Mouse (Mus musculus): ENCODE data around the gene Nek2. TPM values are rescaled to one million over a fixed set of nuclear protein-coding genes. Genes with fewer than 3 reads are reported as not detected.

Nek2 gene
- polyA plus RNA-seq (2015; fragmentation: Nextera tagmentation; extraction: Ambion mirVana), result 44.5 and 45.1 TPM in 2 replicates

DNA sequence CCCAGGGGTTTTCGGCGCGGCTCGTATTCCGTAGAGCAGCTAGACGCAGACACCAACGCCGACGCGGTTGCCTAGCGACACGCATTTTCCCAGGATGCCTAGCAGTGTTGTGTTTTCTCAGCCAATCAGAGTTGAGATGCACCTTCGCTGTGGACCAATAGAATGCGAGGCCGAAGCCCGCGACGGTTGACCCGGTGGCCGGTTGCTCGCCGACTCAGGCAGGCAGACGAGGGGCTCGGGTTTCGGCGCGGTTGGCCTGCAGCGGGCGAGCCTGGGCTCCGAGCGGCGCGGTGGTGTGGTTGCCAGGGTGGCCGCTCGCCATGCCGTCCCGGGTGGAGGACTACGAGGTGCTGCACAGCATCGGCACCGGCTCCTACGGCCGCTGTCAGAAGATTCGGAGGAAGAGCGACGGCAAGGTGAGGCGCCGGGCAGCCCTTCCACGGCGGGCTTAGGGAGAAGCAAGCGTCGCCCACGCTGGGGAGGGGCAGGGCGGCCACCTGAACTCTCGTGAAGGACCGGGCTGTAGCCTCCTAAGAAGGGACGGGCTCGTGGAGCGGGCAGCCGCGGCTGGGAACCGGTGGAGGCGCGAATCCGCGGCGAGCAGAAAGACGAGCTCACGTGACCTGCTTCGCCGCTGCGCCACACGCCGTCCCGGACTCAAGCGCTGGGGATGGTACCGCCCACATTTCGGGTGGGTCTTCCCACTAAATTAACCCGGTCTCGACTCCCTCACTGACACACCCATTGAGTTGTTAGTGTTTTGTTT is at the start of gene Nek2:
Nek2 (plus strand) TSS at position 119 of the 766 bp plus-strand sequence.
- no peaks in the 10 kb centered on the region for H3K27me3 ChIP-seq
- no peaks in the 10 kb centered on the region for H3K9me3 ChIP-seq (replicated peaks)
- H3K27ac ChIP-seq, result peak within 1 kb of the TSS; percentile 91
- peak within 1 kb of the TSS; percentile 95 for H3K4me3 ChIP-seq (replicated peaks)
- peak; percentile 94 for ATAC-seq (replicated peaks; ENCODE audit: low FRiP score)
- WGBS, result under 1% methylated on average over 79 of the region's 79 CpGs
- peak within 1 kb of the TSS; percentile 78 for H3K9ac ChIP-seq
- H3K36me3 ChIP-seq, result peaks cover 34% of the 10 kb centered on the region
- H3K4me2 ChIP-seq, result peak within 1 kb of the TSS; percentile 81
- peaks cover 23% of the 10 kb centered on the region for H3K4me1 ChIP-seq

DNA sequence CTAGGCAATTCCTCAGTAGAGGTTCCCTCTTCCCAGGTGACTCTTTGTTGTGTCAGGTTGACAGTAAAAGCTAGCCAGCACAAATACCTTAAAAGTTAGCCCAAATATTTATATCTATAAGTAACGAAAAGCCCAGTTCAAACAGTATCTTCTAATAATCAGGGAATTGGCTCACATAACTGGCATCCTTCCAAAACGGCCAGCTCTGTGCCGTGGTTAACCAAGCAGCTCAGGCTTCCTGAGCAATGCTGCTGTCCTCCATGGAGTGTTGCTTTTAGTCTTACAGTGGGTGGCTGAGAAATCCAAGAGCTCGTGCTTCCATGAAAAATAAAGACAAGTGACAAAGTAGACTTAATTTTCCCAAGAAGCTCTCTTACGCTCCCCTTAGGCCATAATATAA is 47.1 kb upstream of the Nek2 start:
- Histone ChIP-seq H3K4me3 (replicated peaks) (no peak overlapping the region), H3K4me1 (no peaks in the 10 kb centered on the region), H3K36me3 (peaks cover 73% of the 10 kb centered on the region), H3K4me2 (no peak overlapping the region), H3K27me3 (no peaks in the 10 kb centered on the region), H3K27ac (no peak overlapping the region), H3K9ac (no peak overlapping the region), H3K9me3 (replicated peaks) (no peaks in the 10 kb centered on the region)
- no peak for ATAC-seq (replicated peaks; ENCODE audit: low FRiP score)
- 74% methylated on average over 5 of the region's 5 CpGs for WGBS

DNA sequence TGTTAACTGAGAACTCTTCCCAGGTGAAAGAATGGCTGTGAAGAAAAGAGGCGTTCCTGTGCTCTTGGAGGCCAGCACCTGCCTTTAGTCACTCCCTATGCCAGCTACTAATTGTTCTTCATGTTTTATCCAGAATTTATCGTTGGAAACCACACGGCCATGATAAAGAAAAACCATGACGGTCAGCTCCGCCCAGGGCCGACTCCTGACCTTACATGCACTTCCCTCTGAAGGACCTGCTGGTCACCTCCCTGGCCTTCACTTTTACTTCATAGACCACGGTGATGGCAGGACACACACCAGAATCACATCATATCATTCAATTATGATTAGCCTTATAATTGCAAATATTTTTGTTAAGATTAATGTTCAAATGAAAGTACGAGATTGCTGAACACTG is 46.1 kb upstream of the Nek2 start:
- H3K36me3 ChIP-seq, result peaks cover 82% of the 10 kb centered on the region

DNA sequence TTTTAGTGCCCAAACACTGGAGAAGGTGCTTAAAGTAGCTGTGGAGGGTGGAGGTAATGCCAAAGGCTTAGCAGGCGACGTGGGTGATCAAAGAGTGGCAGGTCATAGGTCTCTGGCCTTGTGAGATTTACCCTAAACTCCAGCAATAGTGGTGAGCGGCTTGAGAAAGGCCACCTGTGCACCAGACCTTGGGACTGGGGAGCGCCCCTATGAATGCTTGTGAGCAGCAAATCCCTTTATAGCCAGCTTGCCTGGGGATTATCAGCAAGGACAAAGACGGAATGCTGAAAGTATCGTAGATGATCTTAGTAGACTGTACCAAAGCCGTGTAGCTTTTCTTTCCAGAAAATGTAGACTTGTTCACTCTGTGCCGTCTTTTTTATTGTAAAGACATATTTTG is 43.7 kb upstream of the Nek2 start:
- Histone ChIP-seq H3K36me3 (peaks cover 71% of the 10 kb centered on the region), H3K27me3 (no peaks in the 10 kb centered on the region), H3K4me3 (replicated peaks) (no peak overlapping the region), H3K27ac (no peak overlapping the region), H3K9me3 (replicated peaks) (no peaks in the 10 kb centered on the region), H3K4me2 (no peak overlapping the region), H3K9ac (no peak overlapping the region), H3K4me1 (no peaks in the 10 kb centered on the region)
- no peak for ATAC-seq (replicated peaks; ENCODE audit: low FRiP score)
- 68% methylated on average over 8 of the region's 8 CpGs for WGBS

More for the DNA sequence above, 46.1 kb upstream of the Nek2 start:
- no peak overlapping the region for H3K4me3 ChIP-seq (replicated peaks)
- no peak overlapping the region for H3K9ac ChIP-seq
- no peaks in the 10 kb centered on the region for H3K27me3 ChIP-seq
- WGBS, result 88% methylated on average over 8 of the region's 8 CpGs
- no peak overlapping the region for H3K27ac ChIP-seq
- no peak overlapping the region for H3K4me2 ChIP-seq
- no peaks in the 10 kb centered on the region for H3K4me1 ChIP-seq
- ATAC-seq (replicated peaks; ENCODE audit: low FRiP score), result no peak
- H3K9me3 ChIP-seq (replicated peaks), result no peaks in the 10 kb centered on the region

DNA sequence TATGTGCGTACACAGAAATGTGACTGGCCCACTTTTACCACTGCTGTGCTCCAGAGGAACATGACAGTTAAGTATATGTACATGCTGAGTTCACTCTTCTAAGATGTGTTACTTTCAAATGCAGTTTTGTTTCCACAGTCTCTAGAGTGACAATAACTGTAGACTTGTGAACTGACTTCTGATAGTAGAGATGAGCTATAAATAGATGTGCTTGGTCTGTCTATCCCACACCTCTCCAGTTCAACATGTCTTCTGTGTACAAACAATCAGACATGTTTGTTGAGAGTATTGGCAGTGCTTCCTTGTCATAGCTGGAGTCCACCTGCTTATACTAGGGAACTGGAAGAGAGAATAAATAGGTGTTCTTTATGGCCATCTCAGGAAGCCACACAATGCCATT is 40.8 kb upstream of the Nek2 start:
- no peaks in the 10 kb centered on the region for H3K9me3 ChIP-seq (replicated peaks)
- 93% methylated on average over 1 of the region's 1 CpGs for WGBS
- H3K27me3 ChIP-seq, result no peaks in the 10 kb centered on the region
- ATAC-seq (replicated peaks; ENCODE audit: low FRiP score), result no peak
- H3K4me2 ChIP-seq, result no peak overlapping the region
- H3K27ac ChIP-seq, result no peak overlapping the region
- H3K4me3 ChIP-seq (replicated peaks), result no peak overlapping the region
- no peaks in the 10 kb centered on the region for H3K4me1 ChIP-seq
- H3K36me3 ChIP-seq, result peaks cover 50% of the 10 kb centered on the region
- H3K9ac ChIP-seq, result no peak overlapping the region

DNA sequence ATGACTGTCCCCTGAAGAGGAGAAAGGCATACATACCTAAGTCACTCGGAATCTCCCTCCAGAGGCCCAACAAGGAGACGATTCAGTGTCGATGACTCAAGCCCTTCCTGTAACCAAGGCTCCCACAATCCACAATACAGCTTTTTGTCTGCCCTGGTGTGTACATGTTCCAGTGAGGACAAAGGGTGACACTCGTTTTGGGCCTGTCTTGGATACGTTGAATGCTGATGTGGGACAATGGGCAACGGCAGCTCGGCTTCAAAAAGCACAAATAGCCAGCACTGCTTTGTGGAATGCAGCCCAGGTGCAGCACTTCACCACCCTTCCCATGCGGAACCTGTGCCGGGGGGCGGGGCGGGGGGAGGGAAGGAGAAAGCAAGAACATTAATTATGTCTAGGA is 36.1 kb upstream of the Nek2 start:
- no peak overlapping the region for H3K27ac ChIP-seq
- no peaks in the 10 kb centered on the region for H3K27me3 ChIP-seq
- H3K4me2 ChIP-seq, result no peak overlapping the region
- peaks cover 7% of the 10 kb centered on the region; the same call in 1 of the 2 replicates for H3K36me3 ChIP-seq
- no peaks in the 10 kb centered on the region for H3K4me1 ChIP-seq
- no peak overlapping the region for H3K4me3 ChIP-seq (replicated peaks)
- no peak for ATAC-seq (replicated peaks; ENCODE audit: low FRiP score)
- WGBS, result 70% methylated on average over 11 of the region's 11 CpGs
- no peak overlapping the region for H3K9ac ChIP-seq
- peaks cover 6% of the 10 kb centered on the region for H3K9me3 ChIP-seq (replicated peaks)

DNA sequence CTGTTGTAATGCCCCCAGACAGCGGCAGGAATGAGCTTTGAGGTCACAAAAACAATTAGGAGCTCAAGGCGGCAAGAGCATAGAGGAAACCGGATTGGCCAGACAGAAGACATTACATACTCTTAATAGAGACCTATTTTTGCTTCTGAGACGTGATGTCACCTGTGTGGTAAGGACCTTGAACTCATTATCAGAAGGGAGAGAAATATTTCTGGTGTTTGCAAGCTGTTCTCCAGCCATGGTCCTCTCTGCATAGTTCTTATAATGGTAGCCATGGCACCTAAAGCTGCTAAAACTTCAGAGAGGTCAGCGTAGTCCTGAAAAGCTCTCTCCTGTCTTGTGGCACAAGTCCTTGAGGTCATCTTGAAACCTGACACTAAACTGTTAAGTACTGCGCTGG is 35.0 kb upstream of the Nek2 start:
- Histone ChIP-seq H3K4me3 (replicated peaks) (no peak overlapping the region), H3K27ac (no peak overlapping the region), H3K9ac (no peak overlapping the region), H3K27me3 (no peaks in the 10 kb centered on the region), H3K9me3 (replicated peaks) (peaks cover 6% of the 10 kb centered on the region), H3K4me1 (no peaks in the 10 kb centered on the region), H3K36me3 (peaks cover 3% of the 10 kb centered on the region; the same call in 1 of the 2 replicates), H3K4me2 (no peak overlapping the region)
- ATAC-seq (replicated peaks; ENCODE audit: low FRiP score), result no peak
- WGBS, result 53% methylated on average over 6 of the region's 6 CpGs

DNA sequence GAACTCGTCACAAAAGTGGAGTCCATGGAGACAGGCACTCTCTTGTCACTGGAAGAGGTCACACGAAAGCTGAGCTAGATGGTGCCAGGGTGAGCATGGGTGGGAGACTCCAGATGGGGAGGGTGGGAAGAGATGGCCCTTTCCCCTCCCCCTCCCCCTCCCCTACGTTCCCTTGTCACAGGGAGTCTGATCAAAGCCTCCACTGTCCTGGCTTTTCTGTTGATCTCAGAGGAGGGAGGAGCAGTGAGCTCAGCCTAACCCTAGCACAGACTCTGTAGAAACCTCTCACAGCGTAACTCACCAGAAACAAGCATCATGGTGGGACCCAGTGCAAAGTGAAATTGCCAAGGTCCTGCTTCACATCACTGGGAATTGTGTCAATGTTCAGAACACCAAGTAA is 33.9 kb upstream of the Nek2 start:
- Histone ChIP-seq H3K4me3 (replicated peaks) (no peak overlapping the region), H3K9me3 (replicated peaks) (peaks cover 6% of the 10 kb centered on the region), H3K27ac (no peak overlapping the region), H3K4me2 (no peak overlapping the region), H3K27me3 (no peaks in the 10 kb centered on the region), H3K9ac (no peak overlapping the region), H3K36me3 (no peaks in the 10 kb centered on the region; the same call in 1 of the 2 replicates), H3K4me1 (no peaks in the 10 kb centered on the region)
- 0 out of 2 replicates have a peak, but pooled peaks have one; percentile 58 for ATAC-seq (replicated peaks; ENCODE audit: low FRiP score)
- 33% methylated on average over 4 of the region's 4 CpGs for WGBS

DNA sequence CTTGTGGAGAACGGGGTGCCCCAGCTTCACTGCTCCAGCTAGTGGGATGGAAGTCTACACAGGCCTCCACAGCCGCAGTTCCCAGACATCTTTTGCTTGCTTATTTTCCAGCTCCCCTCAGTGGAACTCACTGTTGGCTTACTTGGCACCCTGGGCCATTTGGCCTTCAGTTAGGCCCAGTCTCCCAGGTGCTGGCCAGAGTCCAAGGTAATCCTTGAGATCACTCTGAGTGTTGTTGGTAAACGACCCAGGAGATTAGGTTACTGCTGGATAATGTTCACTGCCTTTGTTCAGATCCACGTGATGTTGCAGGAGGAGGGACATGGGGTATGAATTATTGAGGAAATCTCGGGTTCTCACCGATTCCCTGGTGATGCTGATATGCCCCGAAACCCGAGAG is 28.3 kb upstream of the Nek2 start:
- Histone ChIP-seq H3K27ac (0 out of 2 replicates have a peak overlapping the region, but pooled peaks have one; percentile 18), H3K4me3 (replicated peaks) (no peak overlapping the region), H3K4me1 (peaks cover 16% of the 10 kb centered on the region), H3K9me3 (replicated peaks) (peaks cover 6% of the 10 kb centered on the region), H3K4me2 (no peak overlapping the region), H3K36me3 (no peaks in the 10 kb centered on the region), H3K27me3 (no peaks in the 10 kb centered on the region), H3K9ac (no peak overlapping the region)
- 49% methylated on average over 8 of the region's 8 CpGs for WGBS
- ATAC-seq (replicated peaks; ENCODE audit: low FRiP score), result 0 out of 2 replicates have a peak, but pooled peaks have one; percentile 27

DNA sequence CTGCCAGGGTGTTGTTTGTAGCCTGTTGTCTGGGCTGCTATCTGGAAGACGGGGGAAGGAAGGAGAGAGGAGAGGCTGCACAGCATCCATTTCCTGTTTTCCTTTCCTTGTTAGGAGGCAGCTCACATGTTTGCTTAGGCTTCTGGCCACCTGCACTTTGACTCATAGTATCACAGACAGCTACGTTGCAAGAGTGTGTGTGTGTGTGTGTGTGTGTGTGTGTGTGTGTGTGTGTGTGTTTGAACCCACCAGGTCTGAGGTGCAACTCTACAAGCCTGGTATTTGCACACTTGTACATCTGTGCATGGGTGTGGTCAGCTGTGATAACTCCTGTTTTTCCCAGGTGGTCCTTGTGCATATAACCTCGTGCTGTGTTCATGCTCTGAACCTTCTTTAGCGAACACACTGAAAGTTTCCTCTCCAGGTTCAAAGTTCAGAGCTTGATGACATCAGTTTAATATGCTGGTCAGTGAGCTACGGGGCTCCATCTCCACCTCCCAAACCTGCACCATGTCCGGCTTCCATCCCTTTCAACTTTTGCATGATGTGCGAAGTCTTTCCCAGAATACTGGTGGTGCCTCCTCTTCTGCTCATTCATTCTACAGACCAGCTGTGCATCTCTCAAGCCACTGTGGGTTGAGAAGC is 27.2 kb upstream of the Nek2 start:
- H3K9me3 ChIP-seq (replicated peaks), result peaks cover 6% of the 10 kb centered on the region
- 0 out of 2 replicates have a peak, but pooled peaks have one; percentile 24 for ATAC-seq (replicated peaks; ENCODE audit: low FRiP score)
- no peak overlapping the region for H3K4me3 ChIP-seq (replicated peaks)
- WGBS, result 62% methylated on average over 7 of the region's 7 CpGs
- no peaks in the 10 kb centered on the region for H3K36me3 ChIP-seq
- H3K4me1 ChIP-seq, result peaks cover 16% of the 10 kb centered on the region
- no peak overlapping the region for H3K4me2 ChIP-seq
- H3K27ac ChIP-seq, result 0 out of 2 replicates have a peak overlapping the region, but pooled peaks have one; percentile 18
- no peak overlapping the region for H3K9ac ChIP-seq
- H3K27me3 ChIP-seq, result no peaks in the 10 kb centered on the region

DNA sequence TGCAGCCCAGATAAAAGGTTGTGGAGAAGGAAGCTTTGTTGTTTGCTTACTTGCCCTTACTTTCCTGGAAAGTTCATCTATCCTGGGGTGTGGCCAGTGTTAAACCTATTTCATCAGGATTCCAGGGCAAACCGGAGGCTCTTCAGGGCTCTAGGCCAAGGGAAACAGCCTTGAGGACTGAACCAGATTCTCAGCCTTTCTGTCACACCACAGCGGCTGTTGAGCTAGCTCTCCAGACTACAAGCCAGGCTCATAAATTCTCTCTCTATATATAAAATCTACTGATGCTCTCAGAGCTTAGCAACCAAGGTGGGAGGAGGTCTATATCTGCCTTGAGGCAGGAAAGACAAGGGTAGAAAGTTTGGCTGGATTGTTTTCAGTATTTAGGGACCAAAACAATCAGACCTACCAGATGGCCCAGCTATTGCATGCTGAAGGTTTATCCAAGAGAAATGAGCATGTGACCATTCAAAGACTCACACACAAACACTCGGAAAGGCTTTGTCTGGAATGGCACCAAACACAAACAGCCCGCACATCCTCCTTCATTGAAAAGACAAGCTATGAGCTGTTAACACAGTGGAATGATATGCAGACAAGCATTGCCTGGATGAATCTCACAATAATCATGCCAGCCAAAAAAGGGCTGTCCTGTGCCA is 24.9 kb upstream of the Nek2 start:
- no peak for ATAC-seq (replicated peaks; ENCODE audit: low FRiP score)
- no peak overlapping the region for H3K27ac ChIP-seq
- peaks cover 16% of the 10 kb centered on the region for H3K4me1 ChIP-seq
- no peak overlapping the region for H3K4me2 ChIP-seq
- no peaks in the 10 kb centered on the region for H3K36me3 ChIP-seq
- WGBS, result 69% methylated on average over 4 of the region's 4 CpGs
- no peaks in the 10 kb centered on the region for H3K27me3 ChIP-seq
- H3K9ac ChIP-seq, result no peak overlapping the region
- H3K9me3 ChIP-seq (replicated peaks), result no peaks in the 10 kb centered on the region
- no peak overlapping the region for H3K4me3 ChIP-seq (replicated peaks)
